Mouse (Mus musculus): ENCODE results near the gene Lman2l. TPM values are rescaled to one million over a fixed set of nuclear protein-coding genes. Genes with fewer than 3 reads are reported as not detected.

The Lman2l gene
- total RNA-seq, 1 experiment, result 13.0 TPM

- TF ChIP-seq MAFK (IDR thresholded peaks at IDR 0.05; ENCODE audit: insufficient read depth, low read depth, low read length), result no peak
- no peak for TF ChIP-seq ZC3H11A (IDR thresholded peaks at IDR 0.05; ENCODE audit: borderline replicate concordance, low read depth, low read length)
- TF ChIP-seq HCFC1 (IDR thresholded peaks at IDR 0.05; ENCODE audit: borderline replicate concordance, insufficient read depth, low read length), result no peak
- TF ChIP-seq CHD2 (IDR thresholded peaks at IDR 0.05; ENCODE audit: low read depth, low read length), result no peak
- TF ChIP-seq ZNF384 (IDR thresholded peaks at IDR 0.05; ENCODE audit: low read depth, low read length), result no peak
- Histone ChIP-seq H3K9ac (ENCODE audit: insufficient read depth, low read depth, low read length, poor library complexity, severe bottlenecking) (no peak overlapping the region), H3K9me3 (ENCODE audit: control insufficient read depth, insufficient read depth, low read depth, low read length) (no peaks in the 10 kb centered on the region), H3K27ac (ENCODE audit: insufficient read depth, low read depth, low read length, poor library complexity, severe bottlenecking) (no peak overlapping the region), H3K4me1 (ENCODE audit: control insufficient read depth in 2 of 2, insufficient read depth in 2 of 2, low read length in 2 of 2, poor library complexity in 1 of 2) (peaks cover 1 to 4% of the 10 kb centered on the region in 2 experiments; a peak in 1 of 4 replicates), H3K36me3 (ENCODE audit: control insufficient read depth, insufficient read depth, low read length, poor library complexity, severe bottlenecking) (no peaks in the 10 kb centered on the region), H3K4me3 (ENCODE audit: insufficient read depth in 1 of 2, low read depth in 1 of 2, low read length in 2 of 2, poor library complexity in 1 of 2, severe bottlenecking in 1 of 2) (no peak overlapping the region)
- in situ Hi-C loops (cut with MboI; ENCODE audit: low sequenced_read_pairs in 2 of 2, unreplicated experiment in 2 of 2), result no loop called here
- DNase-seq (ENCODE audit: low read depth, low spot score), result no peak
Observed at GRCm38 (mm10) chr1:36473211-36473780, 28.2 kb upstream of the Lman2l start.

- in situ Hi-C loops (cut with MboI; ENCODE audit: low sequenced_read_pairs in 2 of 2, unreplicated experiment in 2 of 2), result no loop called here
- Histone ChIP-seq H3K36me3 (ENCODE audit: control insufficient read depth, insufficient read depth, low read length, poor library complexity, severe bottlenecking) (no peaks in the 10 kb centered on the region), H3K9me3 (ENCODE audit: control insufficient read depth, insufficient read depth, low read depth, low read length) (no peaks in the 10 kb centered on the region), H3K4me1 (ENCODE audit: control insufficient read depth in 2 of 2, insufficient read depth in 2 of 2, low read length in 2 of 2, poor library complexity in 1 of 2) (peaks cover 2 to 4% of the 10 kb centered on the region in 2 experiments; a peak in 1 of 4 replicates), H3K9ac (ENCODE audit: insufficient read depth, low read depth, low read length, poor library complexity, severe bottlenecking) (peak overlapping the region; percentile 77), H3K4me3 (ENCODE audit: insufficient read depth in 1 of 2, low read depth in 1 of 2, low read length in 2 of 2, poor library complexity in 1 of 2, severe bottlenecking in 1 of 2) (peak overlapping the region; percentile 90), H3K27ac (ENCODE audit: insufficient read depth, low read depth, low read length, poor library complexity, severe bottlenecking) (no peak overlapping the region)
- no peak for DNase-seq (ENCODE audit: low read depth, low spot score)
- TF ChIP-seq MAFK (IDR thresholded peaks at IDR 0.05; ENCODE audit: insufficient read depth, low read depth, low read length), result no peak
- no peak for TF ChIP-seq CHD2 (IDR thresholded peaks at IDR 0.05; ENCODE audit: low read depth, low read length)
- TF ChIP-seq ZC3H11A (IDR thresholded peaks at IDR 0.05; ENCODE audit: borderline replicate concordance, low read depth, low read length), result no peak
- no peak for TF ChIP-seq ZNF384 (IDR thresholded peaks at IDR 0.05; ENCODE audit: low read depth, low read length)
- TF ChIP-seq HCFC1 (IDR thresholded peaks at IDR 0.05; ENCODE audit: borderline replicate concordance, insufficient read depth, low read length), result no peak
Observed at GRCm38 (mm10) chr1:36472106-36472440, 27.0 kb upstream of the Lman2l start.

- peak within 1 kb of the TSS; percentile 90 for H3K4me3 ChIP-seq (ENCODE audit: insufficient read depth in 1 of 2, low read depth in 1 of 2, low read length in 2 of 2, poor library complexity in 1 of 2, severe bottlenecking in 1 of 2)
- no peaks in the 10 kb centered on the region for H3K9me3 ChIP-seq (ENCODE audit: control insufficient read depth, insufficient read depth, low read depth, low read length)
- peak within 1 kb of the TSS; percentile 77 for H3K9ac ChIP-seq (ENCODE audit: insufficient read depth, low read depth, low read length, poor library complexity, severe bottlenecking)
- H3K36me3 ChIP-seq (ENCODE audit: control insufficient read depth, insufficient read depth, low read length, poor library complexity, severe bottlenecking), result no peaks in the 10 kb centered on the region
- DNase-seq (ENCODE audit: low read depth, low spot score), result peak; percentile 63
- H3K27ac ChIP-seq (ENCODE audit: insufficient read depth, low read depth, low read length, poor library complexity, severe bottlenecking), result no peak within 1 kb of the TSS
- in situ Hi-C loops (cut with MboI; ENCODE audit: low sequenced_read_pairs in 2 of 2, unreplicated experiment in 2 of 2), result no loop called here
- peaks cover 4% of the 10 kb centered on the region in 2 experiments; a peak in 1 of 4 replicates for H3K4me1 ChIP-seq (ENCODE audit: control insufficient read depth in 2 of 2, insufficient read depth in 2 of 2, low read length in 2 of 2, poor library complexity in 1 of 2)
- no peak for TF ChIP-seq ZNF384 (IDR thresholded peaks at IDR 0.05; ENCODE audit: low read depth, low read length)
- no peak for TF ChIP-seq CHD2 (IDR thresholded peaks at IDR 0.05; ENCODE audit: low read depth, low read length)
- 0 out of 2 replicates have a peak, but pooled peaks have one; percentile 28 for TF ChIP-seq HCFC1 (IDR thresholded peaks at IDR 0.05; ENCODE audit: borderline replicate concordance, insufficient read depth, low read length)
Observed at GRCm38 (mm10) chr1:36471181-36472105, 26.4 kb upstream of the Lman2l start, which contains the start of gene Cnnm4. Gene Cnnm4, plus strand, starts transcription at chr1:36471620.

- peaks cover 4% of the 10 kb centered on the region in 2 experiments; a peak in 1 of 4 replicates for H3K4me1 ChIP-seq (ENCODE audit: control insufficient read depth in 2 of 2, insufficient read depth in 2 of 2, low read length in 2 of 2, poor library complexity in 1 of 2)
- in situ Hi-C loops (cut with MboI; ENCODE audit: low sequenced_read_pairs in 2 of 2, unreplicated experiment in 2 of 2), result no loop called here
- DNase-seq (ENCODE audit: low read depth, low spot score), result no peak
Observed at GRCm38 (mm10) chr1:36469811-36470444, 24.9 kb upstream of the Lman2l start.

More at GRCm38 (mm10) chr1:36469811-36470444, 24.9 kb upstream of the Lman2l start:
- no peaks in the 10 kb centered on the region for H3K36me3 ChIP-seq (ENCODE audit: control insufficient read depth, insufficient read depth, low read length, poor library complexity, severe bottlenecking)
- H3K27ac ChIP-seq (ENCODE audit: insufficient read depth, low read depth, low read length, poor library complexity, severe bottlenecking), result no peak overlapping the region
- no peak overlapping the region for H3K4me3 ChIP-seq (ENCODE audit: insufficient read depth in 1 of 2, low read depth in 1 of 2, low read length in 2 of 2, poor library complexity in 1 of 2, severe bottlenecking in 1 of 2)
- no peak for TF ChIP-seq MAFK (IDR thresholded peaks at IDR 0.05; ENCODE audit: insufficient read depth, low read depth, low read length)
- TF ChIP-seq HCFC1 (IDR thresholded peaks at IDR 0.05; ENCODE audit: borderline replicate concordance, insufficient read depth, low read length), result no peak
- TF ChIP-seq ZNF384 (IDR thresholded peaks at IDR 0.05; ENCODE audit: low read depth, low read length), result no peak
- TF ChIP-seq CHD2 (IDR thresholded peaks at IDR 0.05; ENCODE audit: low read depth, low read length), result no peak
- no peak for TF ChIP-seq ZC3H11A (IDR thresholded peaks at IDR 0.05; ENCODE audit: borderline replicate concordance, low read depth, low read length)
- no peak overlapping the region for H3K9ac ChIP-seq (ENCODE audit: insufficient read depth, low read depth, low read length, poor library complexity, severe bottlenecking)
- no peaks in the 10 kb centered on the region for H3K9me3 ChIP-seq (ENCODE audit: control insufficient read depth, insufficient read depth, low read depth, low read length)
